In genomic region chr12:105642770-105643321, GRCm38 (mm10) we compare ENCODE assay signal across 24 mouse cellular contexts. TPM values are rescaled to one million over a fixed set of nuclear protein-coding genes. Genes with fewer than 3 reads are reported as not detected.
"Had no signal": no experiment of that assay in that cellular context is flagged by ENCODE, and none has a peak within 500 bp of the region (broad histone marks: within the 10 kb centered on the region; RNA-seq: fewer than 3 reads in every experiment).

No protein-coding gene starts in this region.

- H3K9ac ChIP-seq: intestine, embryonic 15.5 days; limb, embryonic 13.5 days; liver, embryonic 14.5 days; liver, postnatal 0 days; midbrain, embryonic 12.5 days; midbrain, embryonic 15.5 days; neural tube, embryonic 12.5 days; neural tube, embryonic 15.5 days; stomach, embryonic 15.5 days had no signal

- H3K27me3 ChIP-seq: intestine, embryonic 15.5 days; limb, embryonic 13.5 days; midbrain, embryonic 12.5 days; midbrain, embryonic 15.5 days; neural tube, embryonic 12.5 days; neural tube, embryonic 15.5 days; stomach, embryonic 15.5 days had no signal

- H3K4me3 ChIP-seq: intestine, embryonic 15.5 days; limb, embryonic 10.5 days; limb, embryonic 13.5 days; midbrain, embryonic 12.5 days; midbrain, embryonic 15.5 days; neural tube, embryonic 12.5 days; neural tube, embryonic 15.5 days; stomach, embryonic 15.5 days had no signal

- H3K27ac ChIP-seq: intestine, embryonic 15.5 days; limb, embryonic 10.5 days; limb, embryonic 13.5 days; liver, embryonic 14.5 days; macrophage; midbrain, embryonic 12.5 days; midbrain, embryonic 15.5 days; neural tube, embryonic 12.5 days; neural tube, embryonic 15.5 days; stomach, embryonic 15.5 days had no signal

- H3K9me3 ChIP-seq: intestine, embryonic 15.5 days; limb, embryonic 10.5 days; limb, embryonic 13.5 days; midbrain, embryonic 12.5 days; midbrain, embryonic 15.5 days; neural tube, embryonic 12.5 days; neural tube, embryonic 15.5 days; stomach, embryonic 15.5 days had no signal

- ATAC-seq: hindbrain, embryonic 16.5 days; intestine, embryonic 15.5 days; liver, postnatal 0 days; midbrain, embryonic 15.5 days had no signal

- DNase-seq: kidney, adult 11 months; kidney, adult 9 months; kidney, postnatal 14 days; kidney, postnatal 4 days; layer of hippocampus, adult 9-11 months; liver, postnatal 0 days; retina, postnatal 1 day; right cerebral cortex, postnatal 25 days; spleen, adult 18-20 months; thymus, adult 2 months; thymus, postnatal 25 days had no signal

- H3K4me2 ChIP-seq: intestine, embryonic 15.5 days; limb, embryonic 13.5 days; midbrain, embryonic 12.5 days; midbrain, embryonic 15.5 days; neural tube, embryonic 12.5 days; neural tube, embryonic 15.5 days; stomach, embryonic 15.5 days had no signal

- H3K4me1 ChIP-seq: limb, embryonic 10.5 days; limb, embryonic 13.5 days; midbrain, embryonic 12.5 days; midbrain, embryonic 15.5 days; neural tube, embryonic 12.5 days; neural tube, embryonic 15.5 days; stomach, embryonic 15.5 days had no signal

RNA-seq across cellular contexts. Expression of gene Bdkrb1, which starts 40.0 kb away (rescaled TPM):
- polyA plus RNA-seq: kidney, embryonic 16.5 days; limb, embryonic 10.5 days; limb, embryonic 13.5 days; liver, adult 2 months; liver, embryonic 14.5 days; liver, postnatal 0 days; macrophage; midbrain, embryonic 12.5 days; neural tube, embryonic 12.5 days; neural tube, embryonic 15.5 days had no signal
